Mouse (Mus musculus) retina, postnatal 7 days (tissue): Measurements from ENCODE around the gene Dffb.
"Not testable (repeated sequence)": the region's sequence is repeated elsewhere in the genome, so short reads cannot be mapped to it uniquely, and the experiment has no call there.

Experiments used
- DNase-seq: peaks from one replicate; pipeline ENCODE4 v3.0.0-alpha.2; 2012; ENCODE audit warnings: low read depth, low spot score

The Dffb gene

DNA sequence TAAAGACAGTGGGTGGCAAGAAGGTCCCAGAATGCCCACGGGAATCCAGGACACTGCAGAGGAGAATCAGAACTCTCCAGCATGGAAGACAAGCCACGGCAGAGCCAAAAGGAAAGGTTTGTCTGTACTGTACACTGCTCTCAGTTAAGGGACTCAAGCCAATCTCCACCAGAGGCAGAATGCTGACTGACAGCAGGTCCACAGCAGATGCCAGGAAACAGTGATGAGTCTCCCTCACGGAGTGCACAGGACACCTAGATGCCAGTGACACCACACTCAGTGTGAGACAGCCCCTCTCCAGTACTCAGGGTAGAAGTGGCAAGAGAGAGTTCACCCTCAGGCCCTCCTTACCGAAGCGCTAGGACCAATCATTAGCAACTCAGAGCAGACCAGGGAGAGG, 8.3 kb downstream of the Dffb start:
- no peak for DNase-seq

DNA sequence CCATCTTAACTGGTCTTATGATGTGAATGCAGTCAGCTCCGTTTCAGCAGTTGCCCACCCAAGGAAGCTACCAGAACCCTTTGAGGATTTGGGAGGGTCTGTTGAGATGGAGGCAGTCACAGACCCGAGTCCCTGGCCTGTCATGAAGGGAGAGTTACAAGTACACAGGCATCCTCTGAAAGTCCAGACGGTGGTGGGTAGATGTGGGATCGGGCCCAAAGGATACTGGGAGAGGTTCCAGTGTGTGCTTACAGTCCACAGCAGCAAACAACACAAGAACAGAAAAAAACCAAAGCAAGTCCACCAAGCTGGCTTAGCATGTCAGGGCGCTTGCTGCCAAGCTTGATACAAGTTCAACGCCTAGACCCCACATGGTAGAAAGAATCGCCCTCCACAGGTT, 12.3 kb downstream of the Dffb start:
- DNase-seq: no peak

DNA sequence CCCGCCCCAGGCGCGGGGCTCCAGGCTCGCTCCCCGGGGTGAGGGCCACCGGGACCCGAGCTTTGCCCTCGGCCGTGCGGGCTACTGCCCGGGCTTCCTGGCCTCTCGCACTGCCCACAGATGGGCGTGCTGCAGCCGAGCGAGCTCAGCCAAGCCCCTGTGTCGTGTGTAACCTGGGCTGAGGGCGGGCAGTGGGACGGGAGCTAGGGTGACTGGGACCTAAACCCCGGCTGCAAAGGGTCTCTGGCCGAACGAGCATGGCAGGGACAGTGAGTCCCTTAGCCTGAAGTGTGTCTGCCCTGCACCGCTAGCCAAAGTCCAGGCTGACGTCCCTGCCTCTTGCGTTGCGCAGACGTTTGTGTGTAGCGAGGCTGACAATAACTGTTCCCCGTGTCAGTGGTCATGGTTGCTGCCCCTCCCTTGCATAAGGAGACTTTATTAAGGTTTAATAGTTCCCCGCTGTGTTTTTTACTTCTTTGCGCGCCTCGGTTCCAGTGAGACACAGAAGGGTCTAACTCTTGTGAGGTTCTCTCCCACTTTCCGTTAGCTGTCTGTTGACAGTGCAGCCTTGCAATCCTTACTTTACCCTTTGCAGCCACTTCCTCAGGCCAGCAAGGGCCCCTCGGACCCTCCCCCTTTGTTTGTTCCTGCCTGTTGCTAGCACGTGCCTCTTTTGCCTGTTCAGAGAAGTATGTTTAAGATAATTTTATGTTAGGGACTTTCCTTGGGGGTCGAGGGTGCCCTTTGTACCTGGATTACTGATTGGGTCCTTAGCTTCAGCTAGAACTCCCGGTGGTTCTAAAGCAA, 17.3 kb downstream of the Dffb start:
- no peak for DNase-seq

GRCm38 (mm10) chr4:153956569-153957405, 18.1 kb downstream of the Dffb start, which contains the start of gene A430005L14Rik:
TSS of gene A430005L14Rik (plus strand) at chr4:153957237.
- peak; percentile 95 for DNase-seq

- peak; percentile 78 for DNase-seq
These were observed 19.3 kb downstream of the Dffb start for GRCm38 (mm10) chr4:153955651-153956050.

DNA sequence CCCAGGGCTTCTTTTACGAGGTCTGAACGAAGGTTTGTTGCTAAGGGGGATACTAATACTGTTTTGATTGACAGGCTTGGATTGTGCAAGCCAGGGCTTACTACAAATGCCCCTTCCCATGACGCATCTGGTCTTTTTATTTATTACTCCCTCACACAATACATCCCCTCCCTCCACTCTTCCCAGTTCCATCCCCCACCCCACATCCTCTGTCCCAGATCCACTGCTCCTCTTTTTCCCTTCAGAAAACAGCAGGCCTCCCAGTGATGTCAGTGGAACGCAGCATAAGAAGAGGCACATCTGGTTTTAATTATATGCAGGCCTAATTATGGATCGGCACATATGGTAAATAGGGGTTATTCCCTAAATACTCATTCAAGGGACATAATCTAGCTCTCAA, 23.2 kb downstream of the Dffb start:
- DNase-seq: no peak

- DNase-seq: no peak
These were observed 23.8 kb downstream of the Dffb start for GRCm38 (mm10) chr4:153951150-153951549.

DNA sequence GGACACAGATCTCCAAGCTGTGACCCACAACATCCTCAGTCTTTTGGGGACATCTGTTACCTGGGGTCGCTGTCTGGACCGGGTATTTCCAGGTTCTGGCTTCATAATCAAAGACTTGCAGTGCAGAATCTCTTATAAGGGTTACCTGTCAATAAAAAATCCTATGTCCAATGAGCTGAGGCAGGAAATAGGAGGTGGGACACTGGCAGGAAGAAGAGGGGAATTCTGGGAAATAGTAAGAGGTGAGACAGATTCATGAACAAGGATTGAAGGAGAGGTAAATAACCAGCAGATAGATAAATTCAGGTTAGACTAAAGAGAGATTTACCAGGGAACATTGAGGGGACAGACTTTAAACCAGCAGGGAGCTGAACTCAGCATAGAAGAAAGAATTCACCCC, 24.6 kb downstream of the Dffb start:
- DNase-seq: no peak

DNA sequence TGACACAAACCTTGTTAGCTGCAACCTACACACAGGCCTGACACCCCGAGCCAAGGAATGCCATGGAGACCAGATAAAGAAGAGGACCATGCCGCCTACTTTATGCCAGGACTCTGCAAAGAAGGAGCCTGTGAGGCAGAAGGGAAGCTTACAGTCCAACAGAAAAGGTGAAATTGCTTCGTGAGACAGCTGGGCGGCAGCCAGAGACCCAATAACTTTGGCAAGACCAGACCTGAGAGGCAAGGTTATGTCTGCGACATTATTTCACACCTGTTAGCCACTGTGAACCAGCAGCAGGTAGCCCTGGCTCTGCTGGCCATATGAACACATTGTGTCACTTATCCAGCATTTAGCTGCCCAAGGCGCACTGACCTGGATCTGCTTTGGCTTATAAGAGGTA, 29.2 kb downstream of the Dffb start:
- no peak for DNase-seq

DNA sequence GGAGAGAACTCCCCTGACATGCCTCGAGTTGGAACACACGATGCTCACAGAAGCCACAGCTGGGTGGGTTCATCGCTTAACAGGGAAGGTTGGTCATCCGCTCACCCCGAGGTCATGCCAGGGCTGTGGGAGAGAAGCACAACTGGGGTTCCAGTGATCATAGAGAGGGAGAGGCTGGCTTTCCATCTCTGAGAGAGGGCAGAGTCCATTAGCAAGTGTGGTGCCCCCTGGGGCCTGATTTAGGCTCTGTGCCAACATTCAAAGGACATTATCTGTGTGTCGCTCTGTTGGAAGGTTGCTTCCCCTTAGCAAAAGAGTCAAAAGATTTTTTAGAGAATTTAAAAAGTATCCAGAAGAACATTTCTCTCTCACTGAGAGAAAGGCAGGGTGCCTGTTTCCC, 30.7 kb downstream of the Dffb start:
- DNase-seq: no peak

DNA sequence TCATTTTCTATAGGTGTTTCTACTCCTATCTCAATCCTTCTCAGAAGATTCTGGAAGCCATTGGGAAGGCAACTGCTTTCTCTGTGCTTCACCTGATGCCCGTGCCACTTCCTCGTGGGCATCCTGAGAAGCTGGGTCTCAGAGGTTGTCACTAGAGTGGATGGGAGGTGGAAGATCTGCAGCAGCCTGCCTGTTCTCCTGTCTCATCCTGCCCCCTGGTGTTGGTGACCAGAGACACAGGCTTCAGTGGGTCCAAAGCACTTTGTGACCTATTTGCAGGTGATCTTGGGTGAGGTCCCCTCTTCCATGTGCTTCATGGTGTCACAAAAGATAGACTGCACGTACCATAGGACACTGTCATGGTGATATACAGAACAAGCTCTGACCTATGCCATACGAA, 31.7 kb downstream of the Dffb start:
- peak; percentile 61 for DNase-seq

- DNase-seq: no peak
These were observed 45.0 kb downstream of the Dffb start for GRCm38 (mm10) chr4:153929921-153930320.

- no peak for DNase-seq
These were observed 45.5 kb downstream of the Dffb start for GRCm38 (mm10) chr4:153929425-153929824.

GRCm38 (mm10) chr4:153928772-153929299, 46.1 kb downstream of the Dffb start:
- DNase-seq: no peak

DNA sequence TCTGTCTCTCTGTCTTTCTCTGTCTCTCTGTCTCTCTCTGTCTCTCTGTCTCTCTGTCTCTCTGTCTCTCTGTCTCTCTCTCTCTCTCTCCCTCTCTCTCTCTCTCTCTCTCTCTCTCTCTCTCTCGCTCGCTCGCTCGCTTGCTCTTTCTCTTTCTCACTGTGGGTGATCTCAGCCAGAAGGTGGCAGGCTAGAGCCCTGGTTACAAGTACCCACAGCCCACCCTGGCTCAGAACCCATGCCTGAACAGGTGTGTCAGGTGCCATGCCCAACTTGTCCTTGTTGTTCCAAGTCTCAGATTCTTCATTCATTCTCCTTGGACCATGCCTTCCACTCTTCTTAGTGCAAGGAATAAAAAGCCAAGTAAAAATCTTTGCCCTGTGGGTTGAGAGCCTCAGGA, 52.8 kb downstream of the Dffb start:
- DNase-seq: not testable (repeated sequence)

- no peak for DNase-seq
These were observed 54.3 kb downstream of the Dffb start for GRCm38 (mm10) chr4:153920517-153921233.

- DNase-seq: no peak
These were observed 57.0 kb downstream of the Dffb start for GRCm38 (mm10) chr4:153917773-153918500.
